Mouse (Mus musculus): Measurements from ENCODE around the gene Dtnbp1.

- TF ChIP-seq POLR2A (IDR thresholded peaks at IDR 0.05; ENCODE audit: insufficient read length, low read depth) (no peak), MYOG (IDR thresholded peaks at IDR 0.05; ENCODE audit: control insufficient read depth in 1 of 3, insufficient read depth in 1 of 3, insufficient read length in 2 of 3, low read depth in 2 of 3) (no peak), MYOD1 (IDR thresholded peaks at IDR 0.05; ENCODE audit: control insufficient read depth in 1 of 3, insufficient read length in 2 of 3, low read depth in 2 of 3) (no peak), E2F4 (IDR thresholded peaks at IDR 0.05; ENCODE audit: insufficient read depth) (no peak), POLR2AphosphoS2 (IDR thresholded peaks at IDR 0.05; ENCODE audit: insufficient read length, low read depth) (no peak), MAX (IDR thresholded peaks at IDR 0.05; ENCODE audit: low read depth) (no peak), SRF (IDR thresholded peaks at IDR 0.05; ENCODE audit: control insufficient read depth, insufficient read length, low read depth) (no peak)
These were observed 49.4 kb downstream of the Dtnbp1 start for GRCm38 (mm10) chr13:44952393-44953086.
